ENCODE assay signal across 11 mouse cellular contexts in genomic region chr17:30756771-30757170, GRCm38 (mm10).
"Had no signal": no experiment of that assay in that cellular context is flagged by ENCODE, and none has a peak within 500 bp of the region (broad histone marks: within the 10 kb centered on the region; RNA-seq: fewer than 3 reads in every experiment).

No protein-coding gene starts in this region.

- DNase-seq: kidney, adult 8-10 months; kidney, postnatal 10 days; kidney, postnatal 4 days; layer of hippocampus, postnatal 36 days; liver, embryonic 13.5 days; lung, adult 2 months; midbrain, embryonic 14.5 days; thymus, postnatal 36 days had no signal

- H3K9me3 ChIP-seq: kidney, embryonic 15.5 days had no signal

- H3K9ac ChIP-seq: kidney, embryonic 15.5 days; liver, embryonic 13.5 days had no signal

- H3K27me3 ChIP-seq: kidney, embryonic 15.5 days; liver, embryonic 13.5 days had no signal

- H3K4me3 ChIP-seq: kidney, embryonic 15.5 days; left cerebral cortex, adult 2 months; liver, embryonic 13.5 days had no signal

- H3K36me3 ChIP-seq: kidney, embryonic 15.5 days had no signal

- H3K4me1 ChIP-seq: liver, embryonic 13.5 days had no signal

- H3K27ac ChIP-seq: kidney, embryonic 15.5 days; left cerebral cortex, adult 2 months; liver, embryonic 13.5 days; macrophage had no signal
